Mouse (Mus musculus): Measurements from ENCODE around the gene Sgms1. TPM values are rescaled to one million over a fixed set of nuclear protein-coding genes. Genes with fewer than 3 reads are reported as not detected.
"Not testable (repeated sequence)": the region's sequence is repeated elsewhere in the genome, so short reads cannot be mapped to it uniquely, and the experiment has no call there.

Sgms1 gene
- polyA plus RNA-seq, 1 experiment: 40.7 TPM

GRCm38 (mm10) chr19:32324550-32324949, 65.0 kb downstream of the Sgms1 start:
- no peak overlapping the region for H3K4me3 ChIP-seq (ENCODE audit: insufficient read depth, low read depth, low read length)
- H3K36me3 ChIP-seq (ENCODE audit: control insufficient read depth, insufficient read depth, low read length): no peaks in the 10 kb centered on the region
- TF ChIP-seq CTCF (conservative IDR thresholded peaks at IDR 0.05; ENCODE audit: insufficient read depth, insufficient read length, low read depth, low read length): no peak
- no peak for TF ChIP-seq POLR2A (IDR thresholded peaks at IDR 0.05; ENCODE audit: low read depth, low read length)
- no peaks in the 10 kb centered on the region for H3K27me3 ChIP-seq (replicated peaks; ENCODE audit: control insufficient read depth, insufficient read depth, low read length)
- WGBS: 85% methylated on average over 1 of the region's 1 CpGs
- peaks cover 40% of the 10 kb centered on the region for H3K4me1 ChIP-seq (ENCODE audit: control insufficient read depth, insufficient read depth, low read length)
- H3K27ac ChIP-seq (ENCODE audit: insufficient read depth, low read depth, low read length): peak overlapping the region; percentile 41
- DNase-seq: no peak

- TF ChIP-seq CTCF (conservative IDR thresholded peaks at IDR 0.05; ENCODE audit: insufficient read depth, insufficient read length, low read depth, low read length) (no peak), POLR2A (IDR thresholded peaks at IDR 0.05; ENCODE audit: low read depth, low read length) (no peak)
- Histone ChIP-seq H3K4me1 (ENCODE audit: control insufficient read depth, insufficient read depth, low read length) (peaks cover 42% of the 10 kb centered on the region), H3K36me3 (ENCODE audit: control insufficient read depth, insufficient read depth, low read length) (no peaks in the 10 kb centered on the region; the same call in 1 of the 2 replicates), H3K4me3 (ENCODE audit: insufficient read depth, low read depth, low read length) (peak overlapping the region; percentile 48), H3K27me3 (replicated peaks; ENCODE audit: control insufficient read depth, insufficient read depth, low read length) (no peaks in the 10 kb centered on the region), H3K27ac (ENCODE audit: insufficient read depth, low read depth, low read length) (peak overlapping the region; percentile 99)
- WGBS: 30% methylated on average over 11 of the region's 11 CpGs
- DNase-seq: peak; percentile 91
Observed at GRCm38 (mm10) chr19:32323070-32323469, 66.4 kb downstream of the Sgms1 start.

DNA sequence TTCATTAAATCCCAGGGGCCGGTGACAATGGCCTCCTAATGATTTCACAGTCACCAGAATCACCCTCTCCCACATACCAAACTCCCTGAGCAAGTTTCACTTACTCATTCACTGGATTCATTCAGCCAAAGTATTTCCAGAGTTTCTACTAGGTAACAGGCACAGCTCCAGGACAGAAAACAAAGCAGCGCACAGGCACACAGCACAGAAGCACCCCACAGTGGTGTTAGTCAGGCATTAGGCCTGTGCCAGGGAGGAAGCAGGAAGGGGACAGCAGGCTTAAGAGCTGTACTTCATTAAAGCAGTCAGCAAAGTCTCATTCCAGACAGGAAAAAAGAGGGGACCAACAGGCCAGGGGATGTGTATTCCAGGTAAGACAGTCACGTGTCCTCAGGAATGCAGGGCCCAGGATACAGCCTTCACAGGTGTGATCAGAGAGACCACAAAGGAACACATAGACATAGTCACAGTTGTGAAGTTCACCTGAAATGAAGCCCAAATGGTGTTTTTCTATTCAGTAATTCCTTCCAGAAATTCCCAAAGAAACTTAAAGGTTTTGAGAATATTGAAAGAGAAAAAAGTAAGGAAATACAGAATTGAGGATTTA, 67.0 kb downstream of the Sgms1 start:
- 10% methylated on average over 3 of the region's 3 CpGs for WGBS
- Histone ChIP-seq H3K27ac (ENCODE audit: insufficient read depth, low read depth, low read length) (peak overlapping the region; percentile 99), H3K27me3 (replicated peaks; ENCODE audit: control insufficient read depth, insufficient read depth, low read length) (no peaks in the 10 kb centered on the region), H3K36me3 (ENCODE audit: control insufficient read depth, insufficient read depth, low read length) (no peaks in the 10 kb centered on the region; the same call in 1 of the 2 replicates), H3K4me1 (ENCODE audit: control insufficient read depth, insufficient read depth, low read length) (peaks cover 42% of the 10 kb centered on the region), H3K4me3 (ENCODE audit: insufficient read depth, low read depth, low read length) (peak overlapping the region; percentile 48)
- peak; percentile 94 for DNase-seq
- TF ChIP-seq POLR2A (IDR thresholded peaks at IDR 0.05; ENCODE audit: low read depth, low read length): no peak
- TF ChIP-seq CTCF (conservative IDR thresholded peaks at IDR 0.05; ENCODE audit: insufficient read depth, insufficient read length, low read depth, low read length): peak; percentile 59

DNA sequence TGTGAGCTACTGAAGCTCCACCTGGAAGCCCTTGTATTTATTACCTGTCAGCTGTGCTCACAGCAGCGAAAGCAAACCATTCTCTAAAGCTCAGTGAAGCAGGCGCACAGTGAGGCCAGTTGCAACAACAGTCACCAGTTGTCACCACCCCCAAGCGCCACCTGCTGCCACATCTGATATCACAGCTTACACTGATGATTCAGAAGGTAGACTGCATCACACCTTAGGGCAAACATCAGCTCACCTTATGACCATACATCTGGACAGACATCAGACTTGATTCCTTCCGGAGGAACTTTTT, 69.2 kb downstream of the Sgms1 start:
- peak; percentile 81 for DNase-seq
- Histone ChIP-seq H3K4me3 (ENCODE audit: insufficient read depth, low read depth, low read length) (no peak overlapping the region), H3K27ac (ENCODE audit: insufficient read depth, low read depth, low read length) (peak overlapping the region; percentile 45; the same call in 1 of the 2 replicates), H3K27me3 (replicated peaks; ENCODE audit: control insufficient read depth, insufficient read depth, low read length) (no peaks in the 10 kb centered on the region), H3K36me3 (ENCODE audit: control insufficient read depth, insufficient read depth, low read length) (no peaks in the 10 kb centered on the region; the same call in 1 of the 2 replicates), H3K4me1 (ENCODE audit: control insufficient read depth, insufficient read depth, low read length) (peaks cover 39% of the 10 kb centered on the region)
- WGBS: 48% methylated on average over 4 of the region's 4 CpGs
- no peak for TF ChIP-seq POLR2A (IDR thresholded peaks at IDR 0.05; ENCODE audit: low read depth, low read length)
- peak; percentile 86 for TF ChIP-seq CTCF (conservative IDR thresholded peaks at IDR 0.05; ENCODE audit: insufficient read depth, insufficient read length, low read depth, low read length)

- no peak for TF ChIP-seq POLR2A (IDR thresholded peaks at IDR 0.05; ENCODE audit: low read depth, low read length)
- TF ChIP-seq CTCF (conservative IDR thresholded peaks at IDR 0.05; ENCODE audit: insufficient read depth, insufficient read length, low read depth, low read length): no peak
- Histone ChIP-seq H3K27ac (ENCODE audit: insufficient read depth, low read depth, low read length) (peak overlapping the region; percentile 45; the same call in 1 of the 2 replicates), H3K4me1 (ENCODE audit: control insufficient read depth, insufficient read depth, low read length) (peaks cover 35% of the 10 kb centered on the region), H3K36me3 (ENCODE audit: control insufficient read depth, insufficient read depth, low read length) (no peaks in the 10 kb centered on the region; the same call in 1 of the 2 replicates), H3K27me3 (replicated peaks; ENCODE audit: control insufficient read depth, insufficient read depth, low read length) (no peaks in the 10 kb centered on the region), H3K4me3 (ENCODE audit: insufficient read depth, low read depth, low read length) (no peak overlapping the region)
- WGBS: 43% methylated on average over 12 of the region's 12 CpGs
- peak; percentile 61 for DNase-seq
Observed at GRCm38 (mm10) chr19:32319531-32320365, 69.8 kb downstream of the Sgms1 start.

- no peaks in the 10 kb centered on the region; the same call in 1 of the 2 replicates for H3K36me3 ChIP-seq (ENCODE audit: control insufficient read depth, insufficient read depth, low read length)
- 0 out of 2 replicates have a peak overlapping the region, but pooled peaks have one; percentile 17 for H3K27ac ChIP-seq (ENCODE audit: insufficient read depth, low read depth, low read length)
- 47% methylated on average over 1 of the region's 1 CpGs for WGBS
- TF ChIP-seq POLR2A (IDR thresholded peaks at IDR 0.05; ENCODE audit: low read depth, low read length) (no peak), CTCF (conservative IDR thresholded peaks at IDR 0.05; ENCODE audit: insufficient read depth, insufficient read length, low read depth, low read length) (no peak)
- H3K4me1 ChIP-seq (ENCODE audit: control insufficient read depth, insufficient read depth, low read length): peaks cover 29% of the 10 kb centered on the region
- no peaks in the 10 kb centered on the region for H3K27me3 ChIP-seq (replicated peaks; ENCODE audit: control insufficient read depth, insufficient read depth, low read length)
- DNase-seq: no peak
- H3K4me3 ChIP-seq (ENCODE audit: insufficient read depth, low read depth, low read length): no peak overlapping the region
Observed at GRCm38 (mm10) chr19:32319057-32319456, 70.5 kb downstream of the Sgms1 start.

- not testable (repeated sequence) for H3K4me3 ChIP-seq (ENCODE audit: insufficient read depth, low read depth, low read length); DNase-seq; H3K36me3 ChIP-seq (ENCODE audit: control insufficient read depth, insufficient read depth, low read length); H3K27ac ChIP-seq (ENCODE audit: insufficient read depth, low read depth, low read length); H3K27me3 ChIP-seq (replicated peaks; ENCODE audit: control insufficient read depth, insufficient read depth, low read length)
- peaks cover 18% of the 10 kb centered on the region for H3K4me1 ChIP-seq (ENCODE audit: control insufficient read depth, insufficient read depth, low read length)
- WGBS: 97% methylated on average over 1 of the region's 1 CpGs
Observed at GRCm38 (mm10) chr19:32317347-32317746, 72.2 kb downstream of the Sgms1 start.
